Mouse (Mus musculus): ENCODE results near the gene Sema3f. TPM values are rescaled to one million over a fixed set of nuclear protein-coding genes. Genes with fewer than 3 reads are reported as not detected.

Sema3f gene
- total and polyA plus RNA-seq, 2 experiments from 2014 or later = 2.7 to 59.5 TPM

DNA sequence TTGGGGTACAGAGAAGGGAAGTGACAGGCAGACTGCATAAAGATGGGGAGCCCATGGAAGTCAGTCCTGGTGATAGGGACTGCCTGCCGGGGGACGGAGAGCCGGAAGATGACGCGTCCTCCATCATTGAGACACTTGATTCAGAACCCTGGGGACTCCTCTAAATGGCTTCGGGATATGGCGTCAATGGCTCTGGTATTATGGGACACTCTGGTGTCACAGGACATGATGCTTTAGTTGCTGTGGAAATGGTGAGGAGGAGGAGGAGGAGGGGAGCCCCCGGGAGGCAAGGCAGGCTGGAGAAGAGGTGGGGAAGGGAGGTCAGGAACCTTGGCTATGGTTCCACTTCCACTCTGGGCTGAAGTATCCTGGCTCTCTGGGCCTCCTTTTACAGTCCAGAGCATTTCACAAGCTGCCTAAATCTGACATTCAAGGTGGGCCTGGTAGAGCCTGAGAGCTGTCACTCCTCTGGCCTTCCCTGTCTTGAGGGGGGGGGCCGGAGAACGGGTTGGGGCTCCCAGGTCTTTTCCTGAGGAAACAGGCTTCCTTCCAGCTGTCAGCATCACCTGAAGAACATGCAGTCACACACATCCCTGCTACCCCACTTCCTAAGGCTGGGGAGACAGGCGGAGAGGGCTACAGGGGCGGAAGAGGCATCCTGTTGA, 14.7 kb downstream of the Sema3f start:
- Histone ChIP-seq H3K4me2 (ENCODE audit: low read depth, low read length) (no peak overlapping the region), H3K36me3 (replicated peaks; ENCODE audit: control insufficient read depth, insufficient read depth, low read length) (0 out of 2 replicates have a peak, but pooled peaks cover 7% of the 10 kb centered on the region), H3K27ac (ENCODE audit: low read depth) (peak overlapping the region; percentile 47), H3K4me1 (ENCODE audit: control insufficient read depth, insufficient read depth) (peaks cover 28% of the 10 kb centered on the region), H3K9me3 (replicated peaks; ENCODE audit: control insufficient read depth, low read length) (no peaks in the 10 kb centered on the region), H3K4me3 (ENCODE audit: low read depth, low read length) (no peak overlapping the region), H3K27me3 (ENCODE audit: control insufficient read depth, insufficient read depth, low read length) (no peaks in the 10 kb centered on the region), H3K9ac (replicated peaks; ENCODE audit: low read depth, low read length) (no peak overlapping the region)
- TF ChIP-seq EP300 (IDR thresholded peaks at IDR 0.05; ENCODE audit: low read depth) = no peak
- no peak for TF ChIP-seq CTCF (IDR thresholded peaks at IDR 0.05; ENCODE audit: low read depth)
- 65% methylated on average over 12 of the region's 12 CpGs for WGBS
- no peak for ATAC-seq (ENCODE audit: insufficient read depth, low read depth)
- DNase-seq (ENCODE audit: low spot score) = no peak

DNA sequence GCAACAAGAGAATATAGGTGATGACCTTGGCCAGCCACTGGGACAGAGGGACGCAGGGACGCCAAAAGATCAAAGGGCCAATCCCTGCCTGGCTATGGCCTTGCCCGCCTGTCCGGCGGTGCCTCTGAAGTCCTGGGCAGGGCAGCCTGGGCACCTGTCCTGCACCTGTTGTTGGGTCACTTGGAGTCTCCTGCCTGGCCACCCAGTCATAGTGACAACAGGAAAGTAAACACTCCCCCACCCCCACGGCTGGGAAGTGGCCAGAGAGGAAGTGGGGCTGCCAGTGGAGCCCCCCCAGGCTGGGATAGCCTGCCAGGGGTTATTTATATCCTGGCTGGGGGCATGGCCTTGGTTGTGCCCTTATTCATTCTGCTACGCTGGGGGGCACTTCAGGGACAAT, 15.6 kb downstream of the Sema3f start:
- no peak for ATAC-seq (ENCODE audit: insufficient read depth, low read depth)
- H3K9me3 ChIP-seq (replicated peaks; ENCODE audit: control insufficient read depth, low read length) = no peaks in the 10 kb centered on the region
- H3K4me1 ChIP-seq (ENCODE audit: control insufficient read depth, insufficient read depth) = peaks cover 21% of the 10 kb centered on the region
- no peak overlapping the region for H3K9ac ChIP-seq (replicated peaks; ENCODE audit: low read depth, low read length)
- TF ChIP-seq CTCF (IDR thresholded peaks at IDR 0.05; ENCODE audit: low read depth) = no peak
- TF ChIP-seq EP300 (IDR thresholded peaks at IDR 0.05; ENCODE audit: low read depth) = no peak
- DNase-seq (ENCODE audit: low spot score) = no peak
- 0 out of 2 replicates have a peak overlapping the region, but pooled peaks have one; percentile 21 for H3K27ac ChIP-seq (ENCODE audit: low read depth)
- no peaks in the 10 kb centered on the region for H3K27me3 ChIP-seq (ENCODE audit: control insufficient read depth, insufficient read depth, low read length)
- no peak overlapping the region for H3K4me2 ChIP-seq (ENCODE audit: low read depth, low read length)
- no peak overlapping the region for H3K4me3 ChIP-seq (ENCODE audit: low read depth, low read length)
- 62% methylated on average over 7 of the region's 7 CpGs for WGBS
- 0 out of 2 replicates have a peak, but pooled peaks cover 7% of the 10 kb centered on the region for H3K36me3 ChIP-seq (replicated peaks; ENCODE audit: control insufficient read depth, insufficient read depth, low read length)

- ATAC-seq (ENCODE audit: insufficient read depth, low read depth) (no peak), DNase-seq (ENCODE audit: low spot score) (no peak)
- no peak overlapping the region for H3K27ac ChIP-seq (ENCODE audit: low read depth)
- 0 out of 2 replicates have a peak, but pooled peaks cover 7% of the 10 kb centered on the region for H3K36me3 ChIP-seq (replicated peaks; ENCODE audit: control insufficient read depth, insufficient read depth, low read length)
- H3K4me2 ChIP-seq (ENCODE audit: low read depth, low read length) = no peak overlapping the region
- WGBS = 58% methylated on average over 4 of the region's 4 CpGs
- H3K9ac ChIP-seq (replicated peaks; ENCODE audit: low read depth, low read length) = no peak overlapping the region
- TF ChIP-seq EP300 (IDR thresholded peaks at IDR 0.05; ENCODE audit: low read depth) (no peak), CTCF (IDR thresholded peaks at IDR 0.05; ENCODE audit: low read depth) (peak; percentile 24)
- H3K4me1 ChIP-seq (ENCODE audit: control insufficient read depth, insufficient read depth) = peaks cover 11% of the 10 kb centered on the region
- no peaks in the 10 kb centered on the region for H3K9me3 ChIP-seq (replicated peaks; ENCODE audit: control insufficient read depth, low read length)
- no peak overlapping the region for H3K4me3 ChIP-seq (ENCODE audit: low read depth, low read length)
- H3K27me3 ChIP-seq (ENCODE audit: control insufficient read depth, insufficient read depth, low read length) = no peaks in the 10 kb centered on the region
These were observed 16.8 kb downstream of the Sema3f start for GRCm38 (mm10) chr9:107693433-107693987.

GRCm38 (mm10) chr9:107692785-107693184, 17.5 kb downstream of the Sema3f start:
- Histone ChIP-seq H3K9ac (replicated peaks; ENCODE audit: low read depth, low read length) (no peak overlapping the region), H3K27ac (ENCODE audit: low read depth) (no peak overlapping the region), H3K36me3 (replicated peaks; ENCODE audit: control insufficient read depth, insufficient read depth, low read length) (0 out of 2 replicates have a peak, but pooled peaks cover 7% of the 10 kb centered on the region), H3K9me3 (replicated peaks; ENCODE audit: control insufficient read depth, low read length) (no peaks in the 10 kb centered on the region), H3K4me1 (ENCODE audit: control insufficient read depth, insufficient read depth) (peaks cover 7% of the 10 kb centered on the region), H3K27me3 (ENCODE audit: control insufficient read depth, insufficient read depth, low read length) (no peaks in the 10 kb centered on the region), H3K4me3 (ENCODE audit: low read depth, low read length) (no peak overlapping the region), H3K4me2 (ENCODE audit: low read depth, low read length) (no peak overlapping the region)
- no peak for TF ChIP-seq CTCF (IDR thresholded peaks at IDR 0.05; ENCODE audit: low read depth)
- TF ChIP-seq EP300 (IDR thresholded peaks at IDR 0.05; ENCODE audit: low read depth) = no peak
- ATAC-seq (ENCODE audit: insufficient read depth, low read depth) = no peak
- WGBS = 79% methylated on average over 5 of the region's 5 CpGs
- DNase-seq (ENCODE audit: low spot score) = no peak

- Histone ChIP-seq H3K27ac (ENCODE audit: low read depth) (no peak overlapping the region), H3K9ac (replicated peaks; ENCODE audit: low read depth, low read length) (no peak overlapping the region), H3K36me3 (replicated peaks; ENCODE audit: control insufficient read depth, insufficient read depth, low read length) (0 out of 2 replicates have a peak, but pooled peaks cover 7% of the 10 kb centered on the region), H3K9me3 (replicated peaks; ENCODE audit: control insufficient read depth, low read length) (no peaks in the 10 kb centered on the region), H3K4me3 (ENCODE audit: low read depth, low read length) (no peak overlapping the region), H3K4me1 (ENCODE audit: control insufficient read depth, insufficient read depth) (peaks cover 5% of the 10 kb centered on the region), H3K27me3 (ENCODE audit: control insufficient read depth, insufficient read depth, low read length) (0 out of 2 replicates have a peak, but pooled peaks cover 3% of the 10 kb centered on the region), H3K4me2 (ENCODE audit: low read depth, low read length) (no peak overlapping the region)
- TF ChIP-seq CTCF (IDR thresholded peaks at IDR 0.05; ENCODE audit: low read depth) (no peak), EP300 (IDR thresholded peaks at IDR 0.05; ENCODE audit: low read depth) (no peak)
- WGBS = 64% methylated on average over 8 of the region's 8 CpGs
- DNase-seq (ENCODE audit: low spot score) (no peak), ATAC-seq (ENCODE audit: insufficient read depth, low read depth) (no peak)
These were observed 19.9 kb downstream of the Sema3f start for GRCm38 (mm10) chr9:107690391-107690790.
